Mouse (Mus musculus) kidney, postnatal 0 days (tissue): ENCODE data around the gene Megf11. TPM values are rescaled to one million over a fixed set of nuclear protein-coding genes. Genes with fewer than 3 reads are reported as not detected.

ENCODE experiments used
- ATAC-seq: fragments of 200-750 bp; cut with Nextera tagmentation; replicated peaks from 2 replicates; pipeline ENCODE4 v1.8.0; 2017; ENCODE audit warnings: low read depth, moderate number of reproducible peaks, moderate TSS enrichment, moderate library complexity; ENCODE audit not compliant: low FRiP score
- DNase-seq: peaks from one replicate; pipeline ENCODE4 v3.0.0-alpha.2; 2016; ENCODE audit warnings: low spot score
- H3K27ac ChIP-seq: fragments of 300-500 bp; sonication (generic); 2 replicates; pipeline ENCODE4 v1.5.1; 2014; ENCODE audit warnings: mild to moderate bottlenecking
- H3K27me3 ChIP-seq: fragments of 300-500 bp; sonication (generic); 2 replicates; pipeline ENCODE4 v1.6.1; 2014; ENCODE audit warnings: low read length, mixed read lengths; ENCODE audit not compliant: insufficient read depth
- H3K36me3 ChIP-seq: fragments of 300-500 bp; sonication (generic); 2 replicates; pipeline ENCODE4 v1.6.1; 2014; ENCODE audit warnings: low read length, mixed read lengths; ENCODE audit not compliant: insufficient read depth
- H3K4me1 ChIP-seq: fragments of 300-500 bp; sonication (generic); replicated peaks from 2 replicates; pipeline ENCODE4 v1.6.1; 2014; ENCODE audit warnings: antibody characterized with exemption, low read length, mixed read lengths; ENCODE audit not compliant: insufficient read depth
- H3K4me2 ChIP-seq: fragments of 300-500 bp; sonication (generic); 2 replicates; pipeline ENCODE4 v1.6.1; 2014; ENCODE audit warnings: mild to moderate bottlenecking, low read length, moderate library complexity, mixed read lengths
- H3K4me3 ChIP-seq: fragments of 300-500 bp; sonication (generic); replicated peaks from 2 replicates; pipeline ENCODE4 v1.5.1; 2014; ENCODE audit warnings: low read depth, low read length
- H3K9ac ChIP-seq: fragments of 300-500 bp; sonication (generic); 2 replicates; pipeline ENCODE4 v1.6.1; 2014; ENCODE audit warnings: low read depth, low read length
- H3K9me3 ChIP-seq: fragments of 300-500 bp; sonication (generic); replicated peaks from 2 replicates; pipeline ENCODE4 v1.6.1; 2016; ENCODE audit warnings: low read length, inconsistent platforms, mixed read lengths
- CTCF ChIP-seq: IDR thresholded peaks from 2 replicates; pipeline ENCODE4 v1.5.1; 2016; ENCODE audit warnings: antibody characterized with exemption, low read depth, mild to moderate bottlenecking, moderate library complexity
- WGBS: fragments of 180-500 bp; shearing (Covaris S2); extraction: QIAGEN DNeasy Blood & Tissue Kit; methylation state at CpG from one replicate; pipeline ENCODE4 v1.1.7; 2014; 5-methylcytosine and 5-hydroxymethylcytosine counted together
- polyA plus RNA-seq: library from polyadenylated mRNA; unstranded; fragments of >200 nt; fragmentation: Nextera tagmentation; extraction: Ambion mirVana; gene quantifications from 2 replicates; pipeline ENCODE4 v1.2.1, GENCODE M21; 2015

The Megf11 gene
- polyA plus RNA-seq, 1 experiment from 2014 or later: 2.6 TPM

GRCm38 (mm10) chr9:64645462-64645861, 260.0 kb downstream of the Megf11 start:
- no peaks in the 10 kb centered on the region for H3K27me3 ChIP-seq
- no peak overlapping the region for H3K9ac ChIP-seq
- WGBS: 88% methylated on average over 3 of the region's 3 CpGs
- no peak for DNase-seq
- ATAC-seq: no peak
- H3K4me2 ChIP-seq: no peak overlapping the region
- no peak overlapping the region for H3K4me3 ChIP-seq
- no peak for TF ChIP-seq CTCF
- H3K9me3 ChIP-seq: no peaks in the 10 kb centered on the region
- H3K27ac ChIP-seq: no peak overlapping the region
- H3K4me1 ChIP-seq: no peaks in the 10 kb centered on the region; the same call in 1 of the 2 replicates
- no peaks in the 10 kb centered on the region for H3K36me3 ChIP-seq

GRCm38 (mm10) chr9:64649393-64649792, 264.0 kb downstream of the Megf11 start:
- H3K4me3 ChIP-seq: no peak overlapping the region
- DNase-seq (no peak), ATAC-seq (no peak)
- no peaks in the 10 kb centered on the region for H3K9me3 ChIP-seq
- H3K27me3 ChIP-seq: no peaks in the 10 kb centered on the region
- H3K9ac ChIP-seq: no peak overlapping the region
- no peaks in the 10 kb centered on the region for H3K36me3 ChIP-seq
- H3K4me1 ChIP-seq: no peaks in the 10 kb centered on the region; the same call in 1 of the 2 replicates
- no peak for TF ChIP-seq CTCF
- no peak overlapping the region for H3K27ac ChIP-seq
- no peak overlapping the region for H3K4me2 ChIP-seq
- WGBS: 65% methylated on average over 9 of the region's 9 CpGs

DNA sequence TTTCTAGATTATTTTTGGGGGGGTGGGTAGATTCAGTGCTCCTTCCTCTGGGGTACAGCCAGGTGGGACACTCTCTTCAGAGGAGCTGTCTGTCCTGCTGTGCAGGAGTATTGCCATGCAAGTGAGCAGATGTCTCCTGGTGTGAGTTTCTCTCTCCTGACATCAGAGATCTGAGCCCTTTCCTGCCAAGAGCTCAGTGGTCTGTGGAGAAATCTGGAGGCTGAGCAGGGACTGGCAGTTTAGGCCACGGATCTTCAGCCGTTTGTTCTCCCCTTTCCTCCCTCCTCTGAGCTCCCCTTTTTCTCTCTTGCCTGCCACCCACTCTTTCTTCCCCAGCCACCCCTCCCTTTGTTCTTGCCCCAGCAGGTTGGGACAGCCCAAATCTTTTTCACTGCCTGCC, 264.5 kb downstream of the Megf11 start:
- Histone ChIP-seq H3K4me1 (no peaks in the 10 kb centered on the region), H3K9ac (no peak overlapping the region), H3K36me3 (no peaks in the 10 kb centered on the region), H3K4me3 (no peak overlapping the region), H3K27me3 (no peaks in the 10 kb centered on the region), H3K27ac (no peak overlapping the region), H3K4me2 (no peak overlapping the region), H3K9me3 (no peaks in the 10 kb centered on the region)
- ATAC-seq (no peak), DNase-seq (no peak)
- 23% methylated on average over 2 of the region's 2 CpGs for WGBS
- no peak for TF ChIP-seq CTCF

DNA sequence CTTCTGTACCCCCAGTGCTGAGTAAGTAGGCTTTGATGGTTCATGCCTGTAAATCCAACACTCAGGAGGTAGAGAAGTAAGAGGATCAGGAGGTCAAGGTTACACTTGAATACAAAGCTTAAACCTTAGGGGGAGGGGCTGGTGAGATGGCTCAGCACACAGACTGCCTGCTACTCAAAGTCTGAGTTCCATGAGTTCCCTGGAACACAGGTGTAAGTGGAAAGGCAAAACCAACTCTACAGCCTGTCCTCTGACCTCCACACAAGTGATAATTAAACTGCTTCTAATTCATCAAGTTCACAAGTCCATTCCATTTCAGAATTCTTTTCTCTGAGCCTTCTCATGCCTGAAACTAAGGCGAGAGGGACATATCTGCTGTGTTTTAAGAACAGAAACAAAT, 265.8 kb downstream of the Megf11 start:
- Histone ChIP-seq H3K27ac (no peak overlapping the region), H3K4me2 (no peak overlapping the region), H3K9ac (no peak overlapping the region), H3K36me3 (no peaks in the 10 kb centered on the region), H3K4me1 (no peaks in the 10 kb centered on the region), H3K4me3 (no peak overlapping the region), H3K9me3 (no peaks in the 10 kb centered on the region), H3K27me3 (no peaks in the 10 kb centered on the region)
- no peak for DNase-seq
- no peak for TF ChIP-seq CTCF
- ATAC-seq: no peak
- whole genome bisulfite sequencing: 74% methylated on average over 1 of the region's 1 CpGs

DNA sequence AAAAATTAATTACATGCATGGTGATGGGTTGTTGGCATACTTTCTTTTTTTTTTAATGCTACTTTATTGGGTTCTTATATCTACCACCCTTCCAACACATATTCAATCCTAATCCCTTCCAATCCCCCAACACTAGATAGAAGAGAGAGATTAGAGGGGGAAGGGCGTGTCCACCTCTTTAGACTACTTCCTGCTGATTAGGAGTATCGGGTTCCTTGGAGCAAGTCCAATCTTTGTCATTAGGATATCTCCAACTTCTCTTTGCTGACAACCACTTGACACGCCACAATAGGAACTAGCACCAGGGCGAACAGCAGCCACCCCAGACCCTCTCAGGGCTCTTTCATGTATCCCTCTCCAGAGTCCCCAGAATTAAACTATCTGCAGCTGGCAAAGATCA, 266.3 kb downstream of the Megf11 start:
- Histone ChIP-seq H3K27me3 (no peaks in the 10 kb centered on the region), H3K9me3 (no peaks in the 10 kb centered on the region), H3K36me3 (no peaks in the 10 kb centered on the region), H3K9ac (no peak overlapping the region), H3K4me3 (no peak overlapping the region), H3K4me1 (no peaks in the 10 kb centered on the region), H3K27ac (no peak overlapping the region), H3K4me2 (no peak overlapping the region)
- WGBS: 60% methylated on average over 4 of the region's 4 CpGs
- DNase-seq (no peak), ATAC-seq (no peak)
- TF ChIP-seq CTCF: no peak

GRCm38 (mm10) chr9:64652138-64652537, 266.7 kb downstream of the Megf11 start:
- no peak overlapping the region for H3K4me3 ChIP-seq
- DNase-seq: no peak
- no peaks in the 10 kb centered on the region for H3K9me3 ChIP-seq
- no peaks in the 10 kb centered on the region for H3K4me1 ChIP-seq
- H3K4me2 ChIP-seq: no peak overlapping the region
- ATAC-seq: no peak
- no peak overlapping the region for H3K27ac ChIP-seq
- 74% methylated on average over 2 of the region's 2 CpGs for WGBS
- H3K27me3 ChIP-seq: no peaks in the 10 kb centered on the region
- TF ChIP-seq CTCF: no peak
- no peak overlapping the region for H3K9ac ChIP-seq
- no peaks in the 10 kb centered on the region for H3K36me3 ChIP-seq

GRCm38 (mm10) chr9:64652841-64653361, 267.5 kb downstream of the Megf11 start:
- H3K27ac ChIP-seq: no peak overlapping the region
- TF ChIP-seq CTCF: no peak
- no peak overlapping the region for H3K9ac ChIP-seq
- H3K9me3 ChIP-seq: no peaks in the 10 kb centered on the region
- no peak overlapping the region for H3K4me3 ChIP-seq
- 40% methylated on average over 10 of the region's 10 CpGs for WGBS
- H3K4me2 ChIP-seq: no peak overlapping the region
- no peaks in the 10 kb centered on the region for H3K36me3 ChIP-seq
- no peaks in the 10 kb centered on the region for H3K27me3 ChIP-seq
- DNase-seq: no peak
- no peak for ATAC-seq
- H3K4me1 ChIP-seq: no peaks in the 10 kb centered on the region
